Mouse (Mus musculus) E14TG2a.4 (cell line): ENCODE results near the gene Pak6.

ENCODE experiments used
- CTCF ChIP-seq: conservative IDR thresholded peaks from 2 replicates; pipeline ENCODE4 v1.5.1; 2014; ENCODE audit warnings: low read length
- POU5F1 ChIP-seq: IDR thresholded peaks from 2 replicates; pipeline ENCODE4 v1.6.1; 2014; ENCODE audit warnings: low read length, borderline replicate concordance

DNA sequence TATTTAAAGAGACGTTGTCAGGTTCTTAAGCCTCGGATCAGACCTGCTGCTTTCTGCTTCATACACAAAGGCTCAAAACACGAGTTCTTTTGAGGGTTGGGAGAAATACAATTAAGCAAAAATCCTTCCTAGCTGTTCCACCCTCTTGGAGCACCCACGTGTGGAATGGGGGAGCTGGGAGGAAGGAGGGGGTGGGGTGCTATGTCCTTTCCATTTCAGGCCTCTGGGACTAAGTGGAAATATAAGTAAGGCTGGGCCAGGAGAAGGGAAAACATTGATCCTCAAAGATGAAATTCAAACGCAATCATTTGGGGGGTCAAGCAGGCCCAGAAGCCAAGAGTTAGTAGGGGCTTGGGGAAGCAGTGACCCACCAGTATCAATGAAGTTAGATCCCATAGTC, 38.1 kb downstream of the Pak6 start:
- TF ChIP-seq CTCF (no peak), POU5F1 (no peak)
